Mouse (Mus musculus) heart, adult 2 months (tissue): Measurements from ENCODE around the gene Pgghg. TPM values are rescaled to one million over a fixed set of nuclear protein-coding genes. Genes with fewer than 3 reads are reported as not detected.

Experiments
- DNase-seq, 2 experiments: peaks; one replicate each; pipeline ENCODE4 v3.0.0; 2021
- H3K27ac ChIP-seq: fragments of 200-600 bp; 2 replicates; pipeline ENCODE4 v1.8.1; 2022
- H3K27me3 ChIP-seq: fragments of 200-500 bp; 2 replicates; pipeline ENCODE4 v1.6.1; 2012; ENCODE audit warnings: mild to moderate bottlenecking, low read length, inconsistent platforms, mixed read lengths; ENCODE audit not compliant: control insufficient read depth, insufficient read depth
- H3K36me3 ChIP-seq: fragments of 200-500 bp; 2 replicates; pipeline ENCODE4 v1.6.1; 2012; ENCODE audit warnings: low read length, inconsistent platforms; ENCODE audit not compliant: control insufficient read depth, insufficient read depth
- H3K4me1 ChIP-seq: fragments of 200-500 bp; 2 replicates; pipeline ENCODE4 v1.6.1; 2011; ENCODE audit warnings: low read length; ENCODE audit not compliant: control insufficient read depth, insufficient read depth
- H3K4me3 ChIP-seq: fragments of 200-600 bp; 2 replicates; pipeline ENCODE4 v1.8.1; 2022
- H3K79me2 ChIP-seq: fragments of 200-500 bp; replicated peaks from 2 replicates; pipeline ENCODE4 v1.6.1; 2012; ENCODE audit warnings: mild to moderate bottlenecking, inconsistent platforms, low read length, moderate library complexity, mixed read lengths; ENCODE audit not compliant: control insufficient read depth, insufficient read depth
- H3K9ac ChIP-seq: fragments of 200-500 bp; 2 replicates; pipeline ENCODE4 v1.6.1; 2012; ENCODE audit warnings: low read depth, mild to moderate bottlenecking, control low read depth, inconsistent platforms, low read length, mixed read lengths
- CTCF ChIP-seq: fragments of 200-600 bp; IDR thresholded peaks from 2 replicates; pipeline ENCODE4 v1.8.1; 2022; ENCODE audit warnings: antibody characterized with exemption, mild to moderate bottlenecking, moderate library complexity
- EP300 ChIP-seq: fragments of 200-500 bp; IDR thresholded peaks from 2 replicates; pipeline ENCODE4 v1.6.1; 2011; ENCODE audit warnings: low read depth, low read length, control low read depth; ENCODE audit not compliant: insufficient read depth
- POLR2A ChIP-seq: fragments of 200-500 bp; IDR thresholded peaks from 2 replicates; pipeline ENCODE4 v1.6.1; 2011; ENCODE audit warnings: mild to moderate bottlenecking, low read depth, low read length, control low read depth; ENCODE audit not compliant: insufficient read depth
- WGBS: fragments of 180-500 bp; shearing (Covaris S2); methylation state at CpG from one replicate; pipeline ENCODE4 v1.1.7; 2018; 5-methylcytosine and 5-hydroxymethylcytosine counted together
- intact Hi-C: fragments of 180-260 bp; cut with DNase I; formaldehyde crosslinking; loops from one replicate; pipeline ENCODE4 v1.15.1; 2025
- polyA plus RNA-seq: library from polyadenylated mRNA; depleted of rRNA; stranded (reverse); fragments of >200 nt; gene quantifications from 2 replicates; pipeline ENCODE4 v1.2.3, GENCODE M21; 2012
- total RNA-seq, 2 experiments: library from RNA; stranded (reverse); gene quantifications; 2 replicates each; pipeline ENCODE4 v1.2.3; 2021

The Pgghg gene
- total and polyA plus RNA-seq, 3 experiments, result 4.0 to 13.0 (median 5.8) TPM

GRCm38 (mm10) chr7:140938436-140938835, 2.8 kb upstream of the Pgghg start:
- H3K27me3 ChIP-seq, result no peaks in the 10 kb centered on the region
- H3K4me3 ChIP-seq, result no peak overlapping the region
- H3K79me2 ChIP-seq, result no peaks in the 10 kb centered on the region
- H3K36me3 ChIP-seq, result no peaks in the 10 kb centered on the region
- TF ChIP-seq CTCF, result peak; percentile 38
- no peak for TF ChIP-seq EP300
- WGBS, result 49% methylated on average over 3 of the region's 3 CpGs
- no peak overlapping the region for H3K9ac ChIP-seq
- DNase-seq, result no peak
- intact Hi-C loops, result no loop called here
- peaks cover 10% of the 10 kb centered on the region for H3K4me1 ChIP-seq
- no peak overlapping the region for H3K27ac ChIP-seq

- no peak overlapping the region for H3K27ac ChIP-seq
- H3K27me3 ChIP-seq, result no peaks in the 10 kb centered on the region
- no peak overlapping the region for H3K4me3 ChIP-seq
- intact Hi-C loops, result no loop called here
- DNase-seq, result no peak
- no peak overlapping the region for H3K9ac ChIP-seq
- H3K36me3 ChIP-seq, result no peaks in the 10 kb centered on the region
- no peak for TF ChIP-seq EP300
- no peak for TF ChIP-seq POLR2A
- no peak for TF ChIP-seq CTCF
- H3K79me2 ChIP-seq, result no peaks in the 10 kb centered on the region
- WGBS, result 52% methylated on average over 2 of the region's 2 CpGs
- H3K4me1 ChIP-seq, result peaks cover 10% of the 10 kb centered on the region
These were observed 2.3 kb upstream of the Pgghg start for GRCm38 (mm10) chr7:140938896-140939295.

GRCm38 (mm10) chr7:140939669-140940171, 1.5 kb upstream of the Pgghg start:
- Histone ChIP-seq H3K4me3 (no peak overlapping the region), H3K9ac (no peak overlapping the region), H3K27me3 (no peaks in the 10 kb centered on the region), H3K79me2 (no peaks in the 10 kb centered on the region), H3K36me3 (no peaks in the 10 kb centered on the region), H3K27ac (no peak overlapping the region), H3K4me1 (peaks cover 10% of the 10 kb centered on the region)
- peak in 1 of 2 experiments; percentile 33 for DNase-seq
- intact Hi-C loops, result loop anchor here (2.0 to 5.0 kb wide), 3 partner anchors 31 to 253 kb away; partner anchors contain the start of genes Hras and Lrrc56
- TF ChIP-seq EP300, result no peak
- TF ChIP-seq POLR2A, result no peak
- no peak for TF ChIP-seq CTCF
- 36% methylated on average over 8 of the region's 8 CpGs for WGBS

GRCm38 (mm10) chr7:140942341-140942740, 1.1 kb downstream of the Pgghg start:
- intact Hi-C loops, result loop anchor here (1.0 to 5.0 kb wide), 2 partner anchors 11 to 250 kb away; partner anchors contain the start of genes Hras and Lrrc56
- DNase-seq, result peak; percentile 44 to 58
- peak overlapping the region; percentile 66 for H3K4me3 ChIP-seq
- H3K9ac ChIP-seq, result peak overlapping the region; percentile 82
- H3K4me1 ChIP-seq, result peaks cover 19% of the 10 kb centered on the region
- no peaks in the 10 kb centered on the region for H3K27me3 ChIP-seq
- peak overlapping the region; percentile 97 for H3K27ac ChIP-seq
- no peaks in the 10 kb centered on the region for H3K79me2 ChIP-seq
- TF ChIP-seq POLR2A (no peak), CTCF (no peak), EP300 (no peak)
- 42% methylated on average over 9 of the region's 9 CpGs for WGBS
- no peaks in the 10 kb centered on the region for H3K36me3 ChIP-seq

GRCm38 (mm10) chr7:140942811-140943210, 1.6 kb downstream of the Pgghg start:
- Histone ChIP-seq H3K36me3 (no peaks in the 10 kb centered on the region), H3K4me3 (no peak overlapping the region), H3K4me1 (peaks cover 24% of the 10 kb centered on the region), H3K9ac (no peak overlapping the region), H3K27ac (peak overlapping the region; percentile 97), H3K27me3 (no peaks in the 10 kb centered on the region), H3K79me2 (no peaks in the 10 kb centered on the region)
- intact Hi-C loops, result loop anchor here (1.0 to 5.0 kb wide), 2 partner anchors 10 to 249 kb away; partner anchors contain the start of genes Hras and Lrrc56
- no peak for TF ChIP-seq POLR2A
- no peak for TF ChIP-seq EP300
- no peak for TF ChIP-seq CTCF
- 78% methylated on average over 10 of the region's 10 CpGs for WGBS
- peak in 1 of 2 experiments; percentile 37 for DNase-seq

GRCm38 (mm10) chr7:140943356-140943755, 2.2 kb downstream of the Pgghg start:
- H3K36me3 ChIP-seq, result no peaks in the 10 kb centered on the region
- WGBS, result 82% methylated on average over 4 of the region's 4 CpGs
- H3K27ac ChIP-seq, result peak overlapping the region; percentile 33
- no peak overlapping the region for H3K9ac ChIP-seq
- peaks cover 29% of the 10 kb centered on the region for H3K4me1 ChIP-seq
- intact Hi-C loops, result loop anchor here (5.0 kb wide), 1 partner anchor 249 kb away; the partner anchor contains the start of genes Hras and Lrrc56
- TF ChIP-seq CTCF (no peak), POLR2A (no peak), EP300 (no peak)
- no peak for DNase-seq
- no peaks in the 10 kb centered on the region for H3K79me2 ChIP-seq
- no peak overlapping the region for H3K4me3 ChIP-seq
- no peaks in the 10 kb centered on the region for H3K27me3 ChIP-seq
